ENCODE assay signal across 8 mouse cellular contexts in genomic region chr8:22060446-22060889, GRCm38 (mm10). TPM values are rescaled to one million over a fixed set of nuclear protein-coding genes. Genes with fewer than 3 reads are reported as not detected.
DNase-seq lines count a peak whose midpoint lies in the region; ATAC-seq lines count a peak whose summit lies in the region.

Gene Alg11, plus strand, starts transcription at chr8:22060721.

- peak within 1 kb of the TSS; percentile 97 for H3K4me2 ChIP-seq in heart, embryonic 14.5 days (ENCODE audit: low read length)
- H3K4me2 ChIP-seq in liver, embryonic 13.5 days: peak within 1 kb of the TSS; percentile 89
- H3K4me2 ChIP-seq in stomach, embryonic 16.5 days (ENCODE audit: low read depth, low read length): peak within 1 kb of the TSS; percentile 98

- 0% methylated on average over 34 of the region's 36 CpGs for WGBS in heart, embryonic 14.5 days
- WGBS in liver, embryonic 13.5 days (ENCODE audit: insufficient replicate concordance): under 1% methylated on average over 31 of the region's 36 CpGs
- WGBS in stomach, embryonic 16.5 days: under 1% methylated on average over 31 of the region's 36 CpGs

- no peak within 1 kb of the TSS for H3K27ac ChIP-seq in heart, embryonic 14.5 days (replicated peaks in 1 of 2; ENCODE audit: control insufficient read depth in 1 of 2, insufficient read depth in 1 of 2, low read depth in 2 of 2, low read length in 2 of 2)
- peak within 1 kb of the TSS; percentile 96 for H3K27ac ChIP-seq in liver, embryonic 13.5 days
- H3K27ac ChIP-seq in stomach, embryonic 16.5 days (ENCODE audit: low read length): peak within 1 kb of the TSS; percentile 55; the same call in 1 of the 2 replicates

- ATAC-seq in CD4-positive, CD25-positive, alpha-beta regulatory T cell, adult 4 months: peak; percentile 99
- ATAC-seq in heart, embryonic 14.5 days (ENCODE audit: insufficient number of reproducible peaks, insufficient read depth, low FRiP score, low read depth): peak; percentile 100
- peak; percentile 94 for ATAC-seq in liver, embryonic 13.5 days (ENCODE audit: low read depth)
- ATAC-seq in stomach, embryonic 16.5 days (ENCODE audit: insufficient read depth, low FRiP score): peak; percentile 100

- peaks cover 18% of the 10 kb centered on the region for H3K27me3 ChIP-seq in heart, embryonic 14.5 days (ENCODE audit: control insufficient read depth, insufficient read depth, low read length)
- no peaks in the 10 kb centered on the region for H3K27me3 ChIP-seq in liver, embryonic 13.5 days
- peaks cover 5% of the 10 kb centered on the region; the same call in 1 of the 2 replicates for H3K27me3 ChIP-seq in stomach, embryonic 16.5 days (ENCODE audit: control insufficient read depth, insufficient read depth, low read length)

- peaks cover 0 to 4% of the 10 kb centered on the region in 2 experiments; a peak in 1 of 4 replicates for H3K4me1 ChIP-seq in heart, embryonic 14.5 days (ENCODE audit: control insufficient read depth in 2 of 2, insufficient read depth in 2 of 2, low read length in 2 of 2)
- peaks cover 54% of the 10 kb centered on the region for H3K4me1 ChIP-seq in liver, embryonic 13.5 days (replicated peaks)
- peaks cover 5% of the 10 kb centered on the region; the same call in 1 of the 2 replicates for H3K4me1 ChIP-seq in stomach, embryonic 16.5 days (ENCODE audit: control insufficient read depth, insufficient read depth, low read length)

- DNase-seq in c-Kit-negative CD71-positive TER-119-positive erythroid progenitor cells, embryonic 14.5 days (ENCODE audit: low read depth, low spot score): peak; percentile 98
- DNase-seq in fibroblast of lung, adult 2 months (ENCODE audit: low read depth): peak; percentile 89
- peak; percentile 98 for DNase-seq in kidney, postnatal 14 days
- peak; percentile 97 for DNase-seq in liver, embryonic 13.5 days
- peak; percentile 94 for DNase-seq in neural tube, embryonic 10.5 days (ENCODE audit: extremely low spot score, low spot score)

- peaks cover 37% of the 10 kb centered on the region for H3K36me3 ChIP-seq in heart, embryonic 14.5 days (ENCODE audit: control insufficient read depth, insufficient read depth, low read length)
- H3K36me3 ChIP-seq in liver, embryonic 13.5 days: peaks cover 26% of the 10 kb centered on the region
- peaks cover 9% of the 10 kb centered on the region for H3K36me3 ChIP-seq in stomach, embryonic 16.5 days (ENCODE audit: control insufficient read depth, insufficient read depth, low read length)

- H3K9ac ChIP-seq in heart, embryonic 14.5 days (ENCODE audit: low read length): peak within 1 kb of the TSS; percentile 80
- H3K9ac ChIP-seq in liver, embryonic 13.5 days: peak within 1 kb of the TSS; percentile 94
- H3K9ac ChIP-seq in stomach, embryonic 16.5 days (ENCODE audit: low read length): peak within 1 kb of the TSS; percentile 76

- H3K4me3 ChIP-seq in heart, embryonic 14.5 days (ENCODE audit: control insufficient read depth in 1 of 2, insufficient read depth in 1 of 2, low read depth in 1 of 2, low read length in 2 of 2): peak within 1 kb of the TSS; percentile 85 to 91
- peak within 1 kb of the TSS; percentile 94 for H3K4me3 ChIP-seq in liver, embryonic 13.5 days (replicated peaks)
- H3K4me3 ChIP-seq in stomach, embryonic 16.5 days (replicated peaks; ENCODE audit: low read length): peak within 1 kb of the TSS; percentile 83

- H3K9me3 ChIP-seq in heart, embryonic 14.5 days (ENCODE audit: control insufficient read depth, low read length): 0 out of 2 replicates have a peak, but pooled peaks cover 1% of the 10 kb centered on the region
- H3K9me3 ChIP-seq in liver, embryonic 13.5 days (replicated peaks): no peaks in the 10 kb centered on the region
- no peaks in the 10 kb centered on the region for H3K9me3 ChIP-seq in stomach, embryonic 16.5 days (replicated peaks; ENCODE audit: control insufficient read depth, low read length)

RNA-seq across cellular contexts. Expression of gene Alg11, which starts in this region (rescaled TPM):
- 10 to 100 TPM; 26.9 to 27.5 TPM for polyA plus RNA-seq in CD4-positive, CD25-positive, alpha-beta regulatory T cell, adult 4 months (2017; shearing (Covaris generic))
- 17.5 and 20.1 TPM in 2 replicates for polyA plus RNA-seq in heart, embryonic 14.5 days (2014; fragmentation: Nextera tagmentation; extraction: Ambion mirVana)
- polyA plus RNA-seq in liver, embryonic 13.5 days (2015; fragmentation: Nextera tagmentation; extraction: Ambion mirVana): 9.9 and 13.1 TPM in 2 replicates
- polyA plus RNA-seq in stomach, embryonic 16.5 days (2015; fragmentation: Nextera tagmentation; extraction: Ambion mirVana): 34.2 and 38.1 TPM in 2 replicates

Comparison
In these comparisons a context has a peak if more than half of its experiments do, and no peak if none do; other contexts are left out.
1. H3K27ac ChIP-seq: peak in liver, embryonic 13.5 days (single experiment) and stomach, embryonic 16.5 days (single experiment); none in heart, embryonic 14.5 days (0 of 2).
2. Peak in every context shown above with its lines, with median percentiles within 50 percentile points of each other: ATAC-seq, DNase-seq, H3K4me2 ChIP-seq, H3K4me3 ChIP-seq and H3K9ac ChIP-seq.